Mouse (Mus musculus) liver, embryonic 14.5 days (tissue): ENCODE measurements at regions not wholly inside any gene's neighbourhood (a gene's known extent, or its start where the extent isn't known, plus 50 kb on each side); places are given as distances from the start of the nearest gene placed in this dataset.

Experiments used
- CTCF ChIP-seq: IDR thresholded peaks from 2 replicates; pipeline ENCODE4 v1.5.1; 2016; ENCODE audit warnings: antibody characterized with exemption, low read depth, control low read depth
- EP300 ChIP-seq: IDR thresholded peaks from 2 replicates; pipeline ENCODE4 v1.6.1; 2016; ENCODE audit warnings: antibody characterized with exemption, low read depth

DNA sequence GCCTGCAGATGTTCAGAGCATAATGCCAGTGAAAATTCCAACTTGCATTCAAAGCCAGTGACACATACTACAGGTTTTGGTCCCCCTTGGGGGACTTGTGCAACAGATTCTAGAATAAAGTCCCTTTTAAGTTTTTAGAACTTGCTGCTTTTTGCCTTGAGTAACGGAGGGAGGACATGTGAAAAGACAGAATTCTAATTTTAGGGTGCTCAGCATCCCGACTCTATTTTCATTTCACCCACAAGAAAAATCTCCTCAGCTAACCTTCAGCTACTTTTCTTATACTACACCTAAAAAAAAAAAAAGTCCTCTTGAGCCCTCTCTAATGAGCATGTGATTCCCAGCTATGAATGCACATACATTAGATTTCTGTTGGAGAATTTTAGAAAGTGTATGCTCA lies 357.3 kb downstream of the Tmem132b start:
- TF ChIP-seq EP300 (no peak), CTCF (no peak)
